Mouse (Mus musculus): Measurements from ENCODE around the gene Actl10.

GRCm38 (mm10) chr2:154510141-154510540 lies 41.4 kb upstream of the Actl10 start:
- TF ChIP-seq CTCF (IDR thresholded peaks at IDR 0.05; ENCODE audit: extremely low read depth, insufficient read depth, low read length) (no peak), POLR2A (IDR thresholded peaks at IDR 0.05; ENCODE audit: extremely low read depth, insufficient read depth, low read length) (no peak)

Measured in cortical plate, adult 2 months (tissue).